Mouse (Mus musculus) liver, adult 2 months (tissue): Measurements from ENCODE around the gene Zfp280d. TPM values are rescaled to one million over a fixed set of nuclear protein-coding genes. Genes with fewer than 3 reads are reported as not detected.
"Not testable (repeated sequence)": the region's sequence is repeated elsewhere in the genome, so short reads cannot be mapped to it uniquely, and the experiment has no call there.

Source experiments
- DNase-seq: peaks from one replicate; pipeline ENCODE4 v3.0.0-alpha.2; 2011; ENCODE audit warnings: low read depth, low spot score; ENCODE audit errors: extremely low read depth
- H3K27ac ChIP-seq: fragments of 200-500 bp; replicated peaks from 2 replicates; pipeline ENCODE4 v1.5.1; 2012; ENCODE audit warnings: low read depth, mild to moderate bottlenecking, control low read depth, inconsistent platforms, low read length; ENCODE audit not compliant: insufficient read depth
- H3K27me3 ChIP-seq: fragments of 200-500 bp; 2 replicates; pipeline ENCODE4 v1.6.1; 2012; ENCODE audit warnings: mild to moderate bottlenecking, moderate library complexity, low read length, inconsistent platforms; ENCODE audit not compliant: control insufficient read depth, insufficient read depth
- H3K36me3 ChIP-seq: fragments of 200-500 bp; 2 replicates; pipeline ENCODE4 v1.6.1; 2012; ENCODE audit warnings: low read length, inconsistent platforms; ENCODE audit not compliant: control insufficient read depth, insufficient read depth
- H3K4me1 ChIP-seq: fragments of 200-500 bp; 2 replicates; pipeline ENCODE4 v1.6.1; 2011; ENCODE audit warnings: low read length; ENCODE audit not compliant: control insufficient read depth, insufficient read depth
- H3K4me3 ChIP-seq: fragments of 200-500 bp; 2 replicates; pipeline ENCODE4 v1.5.1; 2011; ENCODE audit warnings: low read depth, mild to moderate bottlenecking, control low read depth, low read length, moderate library complexity; ENCODE audit not compliant: insufficient read depth
- H3K79me2 ChIP-seq: fragments of 200-500 bp; 2 replicates; pipeline ENCODE4 v1.6.1; 2012; ENCODE audit warnings: inconsistent platforms, mild to moderate bottlenecking, low read length, moderate library complexity; ENCODE audit not compliant: control insufficient read depth, insufficient read depth
- H3K9ac ChIP-seq: fragments of 200-500 bp; 2 replicates; pipeline ENCODE4 v1.6.1; 2012; ENCODE audit warnings: low read depth, mild to moderate bottlenecking, control low read depth, inconsistent platforms, low read length
- CTCF ChIP-seq: fragments of 200-500 bp; IDR thresholded peaks from 2 replicates; pipeline ENCODE4 v1.5.1; 2011; ENCODE audit warnings: low read depth, low read length, control low read depth
- POLR2A ChIP-seq: fragments of 200-500 bp; IDR thresholded peaks from 2 replicates; pipeline ENCODE4 v1.6.1; 2011; ENCODE audit warnings: low read length, control low read depth; ENCODE audit not compliant: insufficient read depth; ENCODE audit errors: extremely low read depth
- WGBS: fragments of 180-500 bp; shearing (Covaris S2); methylation state at CpG from one replicate; pipeline ENCODE4 v1.1.7; 2018; 5-methylcytosine and 5-hydroxymethylcytosine counted together
- polyA plus RNA-seq: library from polyadenylated mRNA; depleted of rRNA; stranded (reverse); fragments of >200 nt; gene quantifications from 2 replicates; pipeline ENCODE4 v1.2.3, GENCODE M21; 2012
- total RNA-seq: library from RNA; depleted of rRNA; stranded (reverse); fragments of >200 nt; gene quantifications from 2 replicates; pipeline ENCODE4 v1.2.3, GENCODE M21; 2014

Zfp280d gene
- total and polyA plus RNA-seq, 2 experiments: 3.1 to 26.0 TPM

- no peak for DNase-seq
- 85% methylated on average over 12 of the region's 12 CpGs for WGBS
- no peak for TF ChIP-seq POLR2A
- no peak for TF ChIP-seq CTCF
Observed at GRCm38 (mm10) chr9:72390321-72391077, 115.8 kb downstream of the Zfp280d start.

DNA sequence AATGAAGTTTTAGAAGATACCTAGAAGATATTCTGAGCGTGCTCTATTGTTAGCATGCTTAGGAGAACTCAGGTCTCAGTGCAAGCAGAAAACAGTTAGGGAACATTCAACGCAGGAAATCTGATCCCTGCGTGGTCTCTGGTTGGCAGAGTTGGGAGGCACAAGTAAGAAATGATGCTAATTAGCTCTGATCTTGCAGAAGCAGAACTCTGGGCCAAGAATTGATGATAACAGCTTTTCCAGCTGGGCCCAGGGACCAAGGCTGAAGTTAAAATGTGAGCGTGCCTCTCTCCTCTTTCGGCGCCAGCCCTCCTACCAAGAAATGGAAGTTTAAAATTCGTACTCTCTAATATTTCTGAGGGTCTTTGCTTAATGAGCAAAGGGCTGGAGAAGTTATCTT is 118.0 kb downstream of the Zfp280d start:
- Histone ChIP-seq H3K79me2 (no peaks in the 10 kb centered on the region), H3K4me3 (no peak overlapping the region), H3K36me3 (no peaks in the 10 kb centered on the region), H3K4me1 (no peaks in the 10 kb centered on the region; the same call in 1 of the 2 replicates), H3K27ac (no peak overlapping the region), H3K27me3 (no peaks in the 10 kb centered on the region), H3K9ac (no peak overlapping the region)
- 80% methylated on average over 7 of the region's 7 CpGs for WGBS
- TF ChIP-seq POLR2A (no peak), CTCF (no peak)
- no peak for DNase-seq

More at GRCm38 (mm10) chr9:72390321-72391077, 115.8 kb downstream of the Zfp280d start:
- H3K9ac ChIP-seq: no peak overlapping the region
- H3K27me3 ChIP-seq: no peaks in the 10 kb centered on the region
- H3K36me3 ChIP-seq: no peaks in the 10 kb centered on the region
- no peak overlapping the region for H3K4me3 ChIP-seq
- H3K4me1 ChIP-seq: no peaks in the 10 kb centered on the region; the same call in 1 of the 2 replicates
- H3K27ac ChIP-seq: no peak overlapping the region
- H3K79me2 ChIP-seq: no peaks in the 10 kb centered on the region

- no peak for DNase-seq
- Histone ChIP-seq H3K36me3 (no peaks in the 10 kb centered on the region), H3K4me1 (no peaks in the 10 kb centered on the region), H3K4me3 (no peak overlapping the region), H3K9ac (no peak overlapping the region), H3K27ac (no peak overlapping the region), H3K27me3 (no peaks in the 10 kb centered on the region), H3K79me2 (no peaks in the 10 kb centered on the region)
- 89% methylated on average over 15 of the region's 15 CpGs for WGBS
- TF ChIP-seq POLR2A: no peak
- no peak for TF ChIP-seq CTCF
Observed at GRCm38 (mm10) chr9:72393238-72393637, 118.6 kb downstream of the Zfp280d start.

DNA sequence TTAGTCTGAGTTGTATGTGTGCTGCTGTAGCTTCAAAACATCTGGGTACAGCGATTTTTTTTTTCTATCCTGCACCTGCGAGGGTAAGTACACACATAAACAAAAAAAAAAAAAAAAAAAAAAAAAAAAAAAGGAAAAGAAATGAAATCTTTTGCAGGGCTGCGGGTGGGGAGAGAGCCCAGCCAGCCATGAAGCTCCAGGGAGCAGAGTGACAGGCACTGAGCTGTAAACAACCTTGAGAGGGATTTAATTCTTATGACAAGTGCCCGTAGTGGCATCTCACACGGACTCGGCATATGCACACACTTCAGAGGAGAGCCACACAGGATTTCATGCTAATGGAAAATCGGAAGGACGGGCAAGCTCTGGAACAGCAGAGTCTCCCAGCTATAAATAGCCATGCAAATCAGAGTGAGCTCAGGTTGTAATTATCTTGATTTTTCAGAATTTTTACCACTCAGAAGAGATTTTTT is 119.2 kb downstream of the Zfp280d start:
- Histone ChIP-seq H3K4me1 (no peaks in the 10 kb centered on the region), H3K27ac (no peak overlapping the region), H3K27me3 (no peaks in the 10 kb centered on the region), H3K79me2 (no peaks in the 10 kb centered on the region), H3K36me3 (no peaks in the 10 kb centered on the region), H3K4me3 (no peak overlapping the region), H3K9ac (no peak overlapping the region)
- no peak for DNase-seq
- 85% methylated on average over 8 of the region's 8 CpGs for WGBS
- TF ChIP-seq POLR2A (no peak), CTCF (no peak)

GRCm38 (mm10) chr9:72400121-72400520 is 125.5 kb downstream of the Zfp280d start:
- Histone ChIP-seq H3K9ac (no peak overlapping the region), H3K4me1 (no peaks in the 10 kb centered on the region), H3K4me3 (no peak overlapping the region), H3K27ac (no peak overlapping the region), H3K36me3 (no peaks in the 10 kb centered on the region), H3K27me3 (no peaks in the 10 kb centered on the region), H3K79me2 (no peaks in the 10 kb centered on the region)
- WGBS: 49% methylated on average over 4 of the region's 4 CpGs
- TF ChIP-seq CTCF: no peak
- no peak for TF ChIP-seq POLR2A
- no peak for DNase-seq

DNA sequence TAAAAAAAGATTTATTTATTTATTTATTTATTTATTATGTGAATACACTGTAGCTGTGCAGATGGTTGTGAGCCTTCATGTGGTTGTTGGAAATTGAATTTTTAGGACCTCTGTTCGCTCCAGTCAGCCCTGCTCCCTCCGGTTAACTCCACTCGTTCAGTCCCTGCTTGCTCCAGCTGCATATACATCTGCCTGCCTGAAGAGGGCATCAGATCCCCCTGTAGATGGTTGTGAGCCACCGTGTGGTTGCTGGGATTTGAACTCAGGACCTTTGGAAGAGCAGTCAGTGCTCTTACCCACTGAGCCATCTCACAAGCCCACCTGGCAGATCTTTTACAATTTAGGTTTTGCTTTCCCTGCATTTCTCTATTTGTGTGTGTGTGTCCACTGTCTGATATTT is 127.1 kb downstream of the Zfp280d start:
- not testable (repeated sequence) for H3K27ac ChIP-seq, DNase-seq, H3K4me3 ChIP-seq, H3K9ac ChIP-seq, H3K4me1 ChIP-seq, H3K79me2 ChIP-seq, H3K36me3 ChIP-seq, H3K27me3 ChIP-seq
- TF ChIP-seq CTCF: peak; percentile 29; the same call in 1 of the 2 replicates
- WGBS: 88% methylated on average over 4 of the region's 4 CpGs
